Mouse (Mus musculus) testis, postnatal 10 days (tissue): ENCODE results near the gene Odf4.
"Not testable (repeated sequence)": the region's sequence is repeated elsewhere in the genome, so short reads cannot be mapped to it uniquely, and the experiment has no call there.

Source experiments
- DNase-seq: peaks from one replicate; pipeline ENCODE4 v3.0.0; 2021; ENCODE audit warnings: low spot score

Odf4 gene

DNA sequence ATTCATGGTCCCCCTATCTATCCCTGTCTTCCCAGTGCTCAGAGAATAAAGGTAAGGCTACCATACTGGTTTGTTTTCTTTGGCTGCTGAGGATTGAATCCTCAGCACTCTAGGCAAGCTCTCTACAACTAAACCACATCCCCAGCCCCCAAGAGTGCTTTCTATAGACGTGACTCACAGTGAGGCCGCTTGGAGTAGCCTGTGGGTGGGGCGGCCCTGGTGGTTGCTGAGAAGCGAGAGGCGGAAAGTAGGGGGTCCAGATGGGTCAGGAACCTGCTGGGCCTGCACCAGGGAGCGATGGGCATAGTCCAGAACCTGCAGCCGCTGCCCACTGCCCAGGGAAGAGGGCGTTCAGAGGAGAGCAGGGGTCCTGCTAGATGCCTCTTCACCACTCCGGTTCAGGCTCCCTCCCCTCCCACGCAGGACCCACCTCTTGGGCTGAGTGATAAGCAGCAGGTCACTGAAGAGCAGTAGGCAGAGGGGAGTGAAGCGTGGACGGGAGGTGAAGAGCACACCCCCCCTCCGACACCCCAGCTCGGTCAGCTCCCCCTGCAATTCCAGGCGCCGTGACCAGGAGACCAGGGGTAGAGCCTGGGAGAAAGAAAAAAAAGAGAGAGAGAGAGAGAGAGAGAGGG lies 20.0 kb upstream of the Odf4 start:
- no peak for DNase-seq

DNA sequence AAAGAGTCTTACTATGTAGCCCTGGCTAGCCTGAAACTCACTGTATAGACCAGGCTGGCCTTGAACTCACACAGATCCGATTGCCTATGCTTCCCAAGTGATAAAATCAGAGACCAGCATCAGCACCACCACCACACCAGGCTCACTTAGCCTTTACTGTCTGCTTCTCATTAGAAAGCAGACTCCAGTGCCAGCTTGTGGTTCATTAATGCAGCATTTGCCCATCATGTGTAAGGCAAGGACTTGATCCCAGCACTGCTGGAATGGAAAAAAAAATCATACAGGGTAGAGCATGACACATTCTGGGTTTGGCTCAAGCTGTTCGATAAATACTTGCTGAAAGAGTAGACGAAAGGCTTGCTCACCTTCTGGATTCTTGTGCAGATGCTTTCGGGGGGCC lies 19.1 kb upstream of the Odf4 start:
- no peak for DNase-seq

GRCm38 (mm10) chr11:68945245-68945644 lies 18.4 kb upstream of the Odf4 start:
- DNase-seq = no peak

DNA sequence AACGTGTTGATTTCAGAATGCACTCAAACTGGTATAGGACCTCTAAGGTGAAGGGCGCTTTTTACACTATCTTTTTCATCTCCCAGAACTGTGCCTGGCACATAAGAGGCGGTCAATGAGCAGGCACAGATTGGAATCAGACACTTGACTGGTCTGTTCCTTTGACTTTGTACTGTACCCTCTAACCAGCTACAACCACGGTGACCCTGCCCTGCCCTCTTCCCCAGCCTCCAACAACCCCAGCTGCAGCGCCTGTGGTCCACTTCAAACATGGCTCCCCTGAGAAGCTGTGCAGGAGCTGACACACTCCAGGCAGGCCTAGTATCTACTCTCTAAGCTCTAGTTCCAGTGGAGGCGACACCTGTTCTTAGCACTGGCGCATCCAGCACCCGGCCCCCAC lies 15.8 kb upstream of the Odf4 start:
- no peak for DNase-seq

- no peak for DNase-seq
Observed at GRCm38 (mm10) chr11:68940516-68940915, 13.6 kb upstream of the Odf4 start.

- DNase-seq = peak; percentile 80
Observed at GRCm38 (mm10) chr11:68939451-68940304, 12.8 kb upstream of the Odf4 start.

GRCm38 (mm10) chr11:68936951-68937350 lies 10.1 kb upstream of the Odf4 start:
- not testable (repeated sequence) for DNase-seq

- DNase-seq = no peak
Observed at GRCm38 (mm10) chr11:68933885-68934507, 7.1 kb upstream of the Odf4 start.

- DNase-seq = no peak
Observed at GRCm38 (mm10) chr11:68929947-68930346, 3.1 kb upstream of the Odf4 start.

DNA sequence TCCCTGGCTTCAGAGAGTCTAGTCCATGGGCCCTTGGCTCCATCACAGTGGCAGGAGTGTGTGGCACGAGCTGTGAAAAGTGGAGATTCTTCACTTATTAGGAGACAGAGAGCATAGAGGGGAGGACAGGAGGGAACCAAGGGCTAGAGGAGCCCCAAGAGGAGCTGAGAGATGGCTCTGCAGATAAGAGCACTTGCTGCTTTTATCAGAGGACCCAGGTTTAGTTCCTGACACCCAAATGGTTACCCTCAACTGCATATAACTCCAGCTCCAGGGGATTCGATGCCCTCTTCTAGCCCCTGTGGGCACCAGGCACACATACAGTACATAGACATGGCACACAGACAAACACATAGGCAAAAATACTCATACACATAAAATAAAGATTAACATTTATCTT lies 2.1 kb downstream of the Odf4 start:
- DNase-seq = no peak

DNA sequence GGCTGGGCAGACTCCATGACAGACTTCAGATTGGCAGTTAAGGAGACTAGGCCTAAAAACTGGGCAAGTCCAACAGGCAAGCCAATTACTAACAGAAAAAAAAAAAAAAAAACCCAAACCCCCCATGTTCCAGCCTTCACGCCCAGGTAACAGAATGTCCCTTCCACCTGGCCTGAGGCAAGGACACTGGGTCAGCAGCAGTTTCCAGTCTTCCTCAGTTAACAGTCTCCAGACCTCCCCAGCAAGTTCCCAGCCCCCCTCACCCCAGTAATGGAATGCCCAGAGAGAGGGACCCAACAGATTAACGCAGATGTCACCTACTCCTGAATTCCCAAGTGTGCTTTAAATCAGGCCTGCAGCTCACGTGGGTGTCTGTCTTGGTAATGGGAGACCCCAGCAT lies 3.7 kb downstream of the Odf4 start:
- no peak for DNase-seq

DNA sequence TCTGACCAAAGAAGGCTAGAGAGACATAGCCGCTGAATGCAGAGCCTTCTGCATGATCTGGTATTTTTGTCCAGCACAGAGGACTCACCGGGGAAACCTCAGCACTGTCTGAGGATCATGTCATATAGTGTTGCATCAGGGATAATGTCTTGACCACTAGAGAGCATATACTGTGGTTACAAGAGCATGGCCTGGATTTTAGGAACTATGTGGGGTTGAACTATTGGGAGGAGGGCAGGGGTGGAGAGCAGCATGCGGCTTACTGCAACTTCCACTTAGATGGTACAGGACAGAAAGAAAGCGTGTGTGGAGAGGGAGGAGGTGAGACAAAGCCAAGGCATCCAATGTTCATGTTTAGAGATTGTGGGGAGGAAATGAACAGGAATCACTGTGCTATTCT lies 12.3 kb downstream of the Odf4 start:
- no peak for DNase-seq

- no peak for DNase-seq
Observed at GRCm38 (mm10) chr11:68911531-68912177, 15.2 kb downstream of the Odf4 start.

- no peak for DNase-seq
Observed at GRCm38 (mm10) chr11:68908846-68909503, 17.9 kb downstream of the Odf4 start.

DNA sequence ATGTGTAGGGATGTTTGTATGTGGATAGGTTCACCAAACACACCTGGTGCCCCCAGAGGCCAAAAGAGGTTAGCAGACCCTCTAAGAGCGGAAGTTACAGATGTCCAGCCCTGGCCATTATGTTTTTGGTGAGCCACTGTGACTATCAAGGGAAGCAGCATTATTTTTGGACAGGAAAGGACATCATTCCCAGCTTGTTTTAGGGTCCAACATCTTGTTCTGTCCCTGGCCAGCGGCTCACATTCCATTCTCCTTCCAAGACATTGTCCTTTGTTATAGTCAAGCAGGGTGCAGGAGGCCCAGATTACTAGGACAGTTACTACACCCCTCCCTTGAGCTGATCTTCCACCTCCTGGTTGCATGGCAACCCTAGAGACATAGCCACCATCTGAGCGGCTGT lies 19.6 kb downstream of the Odf4 start:
- DNase-seq = no peak

- no peak for DNase-seq
Observed at GRCm38 (mm10) chr11:68906461-68906790, 20.5 kb downstream of the Odf4 start.

- DNase-seq = no peak
Observed at GRCm38 (mm10) chr11:68905665-68906460, 21.0 kb downstream of the Odf4 start.

GRCm38 (mm10) chr11:68905138-68905531 lies 21.7 kb downstream of the Odf4 start:
- no peak for DNase-seq

GRCm38 (mm10) chr11:68904375-68905137 lies 22.3 kb downstream of the Odf4 start:
- DNase-seq = peak; percentile 82

DNA sequence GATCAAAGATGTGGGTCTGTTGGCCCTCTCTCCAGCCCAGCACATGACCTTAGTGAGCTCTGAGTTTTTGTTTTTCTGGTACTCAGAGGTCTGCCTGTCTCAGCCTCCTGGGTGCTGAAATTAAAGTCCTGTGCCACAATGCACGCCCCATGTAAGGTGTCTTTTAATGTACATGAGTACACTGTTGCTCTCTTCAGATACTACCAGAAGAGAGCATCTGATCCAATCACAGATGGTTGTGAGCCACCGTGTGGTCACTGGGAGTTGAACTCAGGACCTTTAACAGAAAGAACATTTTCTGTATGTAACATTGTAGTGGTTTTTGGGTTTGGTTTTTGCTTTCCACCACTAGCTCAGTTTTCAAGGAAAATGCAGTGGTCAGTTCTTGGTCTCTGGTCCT lies 23.1 kb downstream of the Odf4 start:
- DNase-seq = no peak

GRCm38 (mm10) chr11:68902823-68903222 lies 24.1 kb downstream of the Odf4 start:
- no peak for DNase-seq
